Mouse (Mus musculus): ENCODE measurements at regions not wholly inside any gene's neighbourhood (a gene's known extent, or its start where the extent isn't known, plus 50 kb on each side); places are given as distances from the start of the nearest gene placed in this dataset.

- DNase-seq (ENCODE audit: low read depth, low spot score) = peak; percentile 34
These were observed 74.2 kb upstream of the Dhx40 start for GRCm38 (mm10) chr11:86881710-86882109.

- no peak for DNase-seq (ENCODE audit: low read depth, low spot score)
These were observed 71.9 kb upstream of the Dhx40 start for GRCm38 (mm10) chr11:86879356-86879905.

DNA sequence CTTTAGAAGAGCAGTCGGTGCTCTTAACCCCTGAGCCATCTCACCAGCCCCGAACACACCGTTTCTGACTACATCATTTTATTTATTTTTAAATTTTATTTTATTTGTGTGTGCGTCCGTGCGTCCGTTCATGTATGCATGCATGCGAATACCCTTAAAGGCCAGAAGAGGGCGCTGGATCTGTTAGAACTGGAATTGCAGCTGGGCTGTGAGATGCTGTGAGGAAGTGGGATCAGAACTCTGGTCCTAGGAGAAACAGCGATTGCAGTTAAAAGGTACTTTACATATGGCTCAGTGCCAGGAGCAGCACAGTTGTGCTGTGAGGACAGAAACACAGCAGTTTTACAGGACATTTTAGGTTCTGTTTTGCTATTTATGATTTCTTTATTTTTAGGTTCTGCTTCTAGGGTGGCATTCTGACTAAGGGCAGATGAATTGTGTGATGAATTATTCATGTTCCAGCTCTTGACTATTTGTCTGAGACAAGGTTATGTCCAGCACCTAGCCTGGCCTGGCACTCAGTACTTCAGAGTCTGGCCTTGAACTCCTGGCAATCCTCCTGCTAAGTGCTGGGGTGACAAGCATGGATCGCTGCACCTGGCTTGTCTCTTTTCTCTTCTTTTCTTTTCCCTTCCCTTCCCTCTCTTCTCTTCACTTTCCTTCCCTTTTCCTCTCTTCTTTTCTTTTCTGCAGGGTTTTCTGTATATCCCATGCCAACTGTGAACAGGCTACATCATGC is 71.0 kb upstream of the Dhx40 start:
- DNase-seq (ENCODE audit: low read depth, low spot score) = no peak

GRCm38 (mm10) chr11:86876509-86876908 is 69.0 kb upstream of the Dhx40 start:
- no peak for DNase-seq (ENCODE audit: low read depth, low spot score)

- no peak for DNase-seq (ENCODE audit: low read depth, low spot score)
These were observed 68.2 kb upstream of the Dhx40 start for GRCm38 (mm10) chr11:86875738-86876137.

GRCm38 (mm10) chr11:86874666-86875295 is 67.2 kb upstream of the Dhx40 start:
- DNase-seq (ENCODE audit: low read depth, low spot score) = no peak

- no peak for DNase-seq (ENCODE audit: low read depth, low spot score)
These were observed 65.8 kb upstream of the Dhx40 start for GRCm38 (mm10) chr11:86873406-86873700.

DNA sequence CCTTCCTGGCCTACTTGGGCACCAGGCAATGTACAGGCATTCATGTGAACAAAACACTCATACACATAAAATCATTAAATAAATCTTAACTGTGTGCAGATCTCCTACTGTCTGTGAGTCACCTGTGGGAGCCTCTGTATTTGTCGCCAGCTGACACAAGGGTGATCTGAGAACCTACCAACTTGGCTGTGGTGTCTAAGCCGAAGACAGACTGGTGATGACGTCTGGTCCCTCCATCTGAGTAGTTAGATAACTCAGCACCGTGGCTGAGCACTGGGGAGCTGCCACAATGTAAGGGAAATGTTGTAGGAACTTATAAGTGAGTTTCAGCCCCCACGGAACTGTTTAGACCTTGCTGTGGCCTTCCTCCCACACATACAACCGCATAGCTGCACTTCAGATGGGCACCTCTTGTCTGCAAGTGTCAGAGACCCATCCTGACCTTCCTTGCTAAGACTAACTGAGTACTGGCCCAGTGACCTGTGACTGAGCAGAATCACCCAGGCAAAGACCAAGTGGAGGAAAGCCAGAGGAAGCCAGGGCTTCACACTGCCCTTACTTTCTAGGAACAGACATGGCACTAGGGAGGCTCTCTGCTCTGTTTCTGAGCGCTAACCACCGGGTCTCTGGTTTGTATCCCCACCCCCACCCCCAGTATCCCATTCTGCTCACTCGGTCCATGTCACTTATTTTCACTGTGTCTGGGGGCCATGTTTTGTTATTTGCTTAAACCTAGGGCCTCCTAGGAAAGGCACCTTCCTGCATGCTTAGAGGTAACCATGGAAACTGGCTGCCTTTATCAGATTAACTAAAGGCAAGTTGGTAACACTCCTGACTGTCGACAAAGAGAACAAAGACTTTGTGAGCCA is 65.2 kb upstream of the Dhx40 start:
- peak; percentile 44 for DNase-seq (ENCODE audit: low read depth, low spot score)

DNA sequence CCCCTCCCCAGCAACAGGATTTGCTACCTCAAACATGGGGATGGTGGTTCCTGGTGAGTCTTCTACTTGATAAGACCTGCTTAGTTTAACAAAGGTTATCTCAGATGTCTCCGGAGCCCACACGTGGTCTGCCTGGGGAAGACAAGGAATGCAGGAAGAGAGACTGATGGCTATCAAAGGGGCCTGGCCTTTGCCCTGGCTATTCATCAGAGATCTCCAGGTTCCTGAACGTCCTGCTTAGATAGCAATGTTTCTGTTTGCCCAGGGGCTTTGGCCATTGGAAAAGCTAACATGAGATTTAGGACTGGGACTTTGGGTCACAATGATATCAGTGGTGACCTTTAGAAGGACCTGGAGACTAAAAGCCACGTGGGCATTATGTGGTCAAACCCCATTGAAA is 64.2 kb upstream of the Dhx40 start:
- DNase-seq (ENCODE audit: low read depth, low spot score) = no peak

- no peak for DNase-seq (ENCODE audit: low read depth, low spot score)
These were observed 63.1 kb upstream of the Dhx40 start for GRCm38 (mm10) chr11:86870486-86871165.

- DNase-seq (ENCODE audit: low read depth, low spot score) = no peak
These were observed 59.4 kb upstream of the Dhx40 start for GRCm38 (mm10) chr11:86866931-86867330.

- no peak for DNase-seq (ENCODE audit: low read depth, low spot score)
These were observed 52.5 kb upstream of the Dhx40 start for GRCm38 (mm10) chr11:86859864-86860528.

- DNase-seq (ENCODE audit: low read depth, low spot score) = no peak
These were observed 51.8 kb upstream of the Dhx40 start for GRCm38 (mm10) chr11:86859236-86859817.

DNA sequence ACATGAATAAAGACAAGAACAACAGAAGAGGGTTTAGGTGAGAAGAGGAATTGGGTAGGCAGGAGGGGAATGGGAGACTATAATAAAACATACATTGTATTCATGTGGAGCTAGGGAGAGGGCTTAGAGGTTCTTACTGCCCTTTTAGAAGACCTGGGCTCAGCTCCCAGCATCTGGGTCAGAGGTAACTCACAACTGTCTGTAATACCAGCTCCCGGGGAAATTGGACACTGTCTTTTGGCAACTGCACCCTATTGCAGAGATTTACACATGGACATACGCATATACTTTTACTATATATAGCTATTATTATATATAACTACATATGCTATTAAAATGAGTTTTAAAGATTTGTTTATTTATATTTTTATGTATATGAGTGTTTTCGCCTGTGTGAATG is 50.7 kb upstream of the Dhx40 start:
- no peak for DNase-seq (ENCODE audit: low read depth, low spot score)
